Mouse (Mus musculus) heart, postnatal 0 days (tissue): ENCODE data around the gene Foxp1.

ENCODE experiments used
- CTCF ChIP-seq: IDR thresholded peaks from 2 replicates; pipeline ENCODE4 v1.5.1; 2016; ENCODE audit warnings: antibody characterized with exemption, control low read depth, low read depth
- EP300 ChIP-seq: IDR thresholded peaks from 2 replicates; pipeline ENCODE4 v1.6.1; 2016; ENCODE audit warnings: antibody characterized with exemption, low read depth

- TF ChIP-seq EP300 (no peak), CTCF (no peak)
These were observed 18.8 kb downstream of the Foxp1 start for GRCm38 (mm10) chr6:99503741-99504140.
